Mouse (Mus musculus) MN1 (cell line): ENCODE measurements around the gene Ccdc3.

Experiments
- DNase-seq: peaks from one replicate; pipeline ENCODE4 v3.0.0-alpha.2; 2016; ENCODE audit warnings: low spot score

Ccdc3 gene

DNA sequence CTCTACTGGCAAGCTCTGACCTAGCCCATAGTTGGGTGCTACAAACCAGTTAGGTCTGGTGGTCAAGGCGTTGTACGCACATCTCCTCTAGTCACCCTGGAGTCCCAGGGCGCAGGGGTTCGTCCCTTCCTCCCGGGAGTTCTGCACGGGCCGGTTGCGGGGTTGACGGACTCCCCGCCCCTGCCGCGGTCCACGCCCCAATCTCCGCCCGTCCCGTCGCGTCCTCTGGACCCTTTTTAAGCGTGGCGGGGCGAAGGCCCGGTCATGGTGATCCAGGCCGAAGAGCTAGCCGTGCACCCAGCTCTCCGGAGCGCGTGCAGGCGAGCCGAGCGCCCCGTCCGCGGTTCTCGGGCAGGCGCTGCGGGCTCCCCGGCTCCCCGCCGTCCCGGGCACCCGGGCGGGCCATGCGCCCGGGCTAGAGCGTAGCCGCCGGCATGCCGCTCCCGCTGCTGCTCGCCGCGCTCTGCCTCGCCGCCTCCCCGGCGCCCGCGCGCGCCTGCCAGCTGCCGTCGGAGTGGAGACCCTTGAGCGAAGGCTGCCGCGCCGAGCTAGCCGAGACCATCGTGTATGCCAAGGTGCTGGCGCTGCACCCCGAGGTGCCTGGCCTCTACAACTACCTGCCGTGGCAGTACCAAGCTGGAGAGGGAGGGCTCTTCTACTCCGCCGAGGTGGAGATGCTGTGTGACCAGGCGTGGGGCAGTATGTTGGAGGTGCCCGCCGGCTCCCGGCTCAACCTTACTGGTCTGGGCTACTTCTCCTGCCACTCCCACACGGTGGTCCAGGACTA, at the start of gene Ccdc3:
TSS of gene Ccdc3 (plus strand) at position 277 of the 787 bp plus-strand sequence.
- no peak for DNase-seq

DNA sequence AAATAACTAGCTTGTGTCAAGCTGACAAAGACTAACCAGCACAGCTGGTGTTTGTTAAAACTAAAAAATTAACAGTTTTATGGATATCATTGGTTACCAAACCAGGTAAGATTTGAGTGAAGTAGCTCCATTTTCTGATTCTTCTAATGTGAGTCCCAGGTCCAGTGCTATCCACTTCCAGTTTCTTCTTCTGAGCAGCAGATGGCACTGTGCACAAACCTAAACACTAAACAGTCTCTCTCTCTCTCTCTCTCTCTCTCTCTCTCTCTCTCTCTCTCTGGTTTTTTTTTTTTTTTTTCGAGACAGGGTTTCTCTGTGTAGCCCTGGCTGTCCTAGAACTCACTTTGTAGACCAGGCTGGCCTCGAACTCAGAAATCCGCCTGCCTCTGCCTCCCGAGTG, 47.2 kb upstream of the Ccdc3 start:
- DNase-seq: peak; percentile 37

DNA sequence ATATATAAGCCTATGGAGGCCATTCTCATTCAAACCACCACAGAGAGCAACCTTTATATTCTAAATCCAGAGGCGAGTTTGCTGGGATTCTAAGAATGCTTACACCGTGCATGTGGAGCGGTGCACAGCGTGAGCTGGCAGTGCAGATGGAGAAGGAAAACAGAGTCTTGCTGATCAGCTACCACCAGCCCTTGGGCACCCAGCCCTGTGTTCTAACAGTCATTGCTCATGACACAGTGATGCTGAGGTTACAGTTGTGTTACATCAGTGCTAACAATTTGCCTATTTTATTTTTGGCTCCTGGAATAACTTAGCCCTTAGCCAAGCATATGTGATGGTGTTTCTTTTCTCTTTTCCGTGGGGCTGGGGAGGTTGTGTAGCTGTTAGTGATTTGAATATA, 42.7 kb upstream of the Ccdc3 start:
- DNase-seq: no peak

DNA sequence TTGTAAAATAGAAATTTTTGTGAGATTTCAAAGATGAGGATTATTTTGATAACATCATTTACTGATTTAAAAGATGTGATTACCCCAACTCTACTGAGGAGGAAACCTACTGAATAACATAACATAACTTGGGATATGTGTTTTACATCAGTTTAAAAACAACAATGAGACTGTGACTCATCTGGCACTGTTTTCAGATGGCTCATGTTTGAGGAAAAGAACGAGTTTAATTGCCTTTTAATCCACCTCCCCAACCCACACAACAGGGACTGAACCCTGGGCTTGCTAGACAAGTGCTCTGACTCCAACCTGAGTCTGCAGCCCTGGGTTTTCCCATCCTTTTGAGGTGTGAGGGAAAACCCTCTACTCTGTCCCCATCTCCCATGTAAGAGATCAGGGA, 42.3 kb upstream of the Ccdc3 start:
- DNase-seq: no peak

DNA sequence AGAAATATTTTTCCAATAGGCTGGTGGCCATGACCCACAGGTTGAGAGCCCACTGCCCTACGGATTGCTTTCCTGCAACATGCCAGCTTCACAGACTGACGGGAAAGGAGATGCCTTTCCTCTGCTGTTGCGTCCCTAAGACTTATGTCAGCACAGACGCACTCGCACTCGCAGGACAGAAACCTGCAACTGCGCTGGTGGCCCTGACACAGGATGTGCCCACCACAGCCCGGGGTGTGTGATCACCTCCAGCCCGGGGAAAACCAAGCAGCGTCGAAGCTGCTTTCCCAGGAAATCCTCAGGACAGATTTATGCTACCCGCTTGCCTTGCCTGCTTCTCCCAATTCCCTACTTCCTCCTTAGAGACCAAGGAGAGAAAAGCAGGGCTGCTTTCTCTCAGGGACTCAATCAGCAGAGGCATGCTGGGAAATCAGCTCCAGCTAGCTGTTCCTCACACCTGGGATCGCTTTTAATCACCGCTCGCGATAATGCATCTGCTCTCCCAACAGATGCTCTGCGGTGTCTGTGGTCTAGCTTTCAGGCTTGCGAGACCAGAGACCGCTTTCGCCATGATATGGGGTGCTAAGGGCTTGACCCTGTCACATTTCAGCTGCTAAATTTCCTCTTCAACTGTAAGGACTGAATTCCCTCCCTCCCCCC, 39.7 kb upstream of the Ccdc3 start:
- DNase-seq: no peak

DNA sequence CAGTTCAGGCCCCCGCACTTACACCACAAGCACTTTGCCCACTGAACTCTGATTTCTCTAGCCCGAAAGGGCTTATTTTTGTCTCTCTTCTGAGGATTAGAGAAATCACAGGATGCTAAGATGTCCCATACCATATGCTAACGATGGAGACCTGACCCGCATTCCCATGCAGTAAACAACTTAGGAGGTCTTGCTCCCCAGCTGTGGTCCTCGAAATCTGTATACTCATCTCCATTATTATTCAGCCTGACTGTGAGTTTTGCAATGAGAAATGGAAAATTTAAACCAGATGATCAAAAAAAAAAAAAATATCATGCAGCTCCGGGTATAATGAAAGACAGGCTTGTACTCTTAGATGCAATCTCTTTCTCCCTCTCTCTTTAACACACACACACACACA, 38.4 kb upstream of the Ccdc3 start:
- no peak for DNase-seq

DNA sequence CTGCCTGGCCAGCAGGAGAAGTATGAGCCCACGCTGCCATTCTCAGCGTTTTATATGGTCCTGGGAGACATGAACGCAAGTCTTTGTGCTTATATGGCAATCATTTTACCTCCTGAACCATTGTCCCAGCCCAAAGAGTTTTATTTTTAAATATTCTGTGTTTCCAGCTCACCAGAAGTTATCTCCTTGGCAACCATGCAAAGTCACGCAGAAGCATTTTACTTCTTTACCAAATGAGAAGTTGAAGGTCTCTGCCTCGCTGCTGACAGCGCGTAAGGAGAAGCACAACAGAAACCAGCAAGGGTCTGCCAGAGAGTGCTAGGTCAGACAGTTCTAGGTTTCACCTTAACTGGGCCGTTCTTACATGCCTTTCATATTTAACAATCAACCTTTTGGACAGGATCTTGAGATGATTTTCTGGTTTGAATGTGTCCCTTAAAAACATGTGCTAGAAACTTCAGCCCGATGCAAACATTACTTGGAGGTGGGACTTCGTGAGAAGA, 35.8 kb upstream of the Ccdc3 start:
- no peak for DNase-seq

DNA sequence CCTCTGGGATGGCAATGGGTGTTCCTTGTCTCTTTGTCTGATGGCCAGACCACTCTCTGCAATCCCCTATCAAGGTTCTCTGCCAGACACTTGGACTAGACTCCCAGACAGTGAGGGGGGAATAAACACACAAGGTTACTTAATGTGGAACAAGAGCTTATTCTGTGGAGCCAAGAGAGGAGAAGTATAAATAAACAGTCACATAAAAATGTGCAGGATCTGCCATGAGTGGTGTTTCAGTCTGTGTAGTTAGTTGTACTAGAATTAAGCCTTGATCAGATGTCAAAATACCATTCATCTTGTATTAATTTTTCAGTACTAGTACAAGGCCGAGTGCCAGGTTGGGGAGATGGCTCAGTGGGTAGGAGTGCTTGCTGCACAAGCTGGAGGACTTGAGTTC, 34.7 kb upstream of the Ccdc3 start:
- DNase-seq: no peak

DNA sequence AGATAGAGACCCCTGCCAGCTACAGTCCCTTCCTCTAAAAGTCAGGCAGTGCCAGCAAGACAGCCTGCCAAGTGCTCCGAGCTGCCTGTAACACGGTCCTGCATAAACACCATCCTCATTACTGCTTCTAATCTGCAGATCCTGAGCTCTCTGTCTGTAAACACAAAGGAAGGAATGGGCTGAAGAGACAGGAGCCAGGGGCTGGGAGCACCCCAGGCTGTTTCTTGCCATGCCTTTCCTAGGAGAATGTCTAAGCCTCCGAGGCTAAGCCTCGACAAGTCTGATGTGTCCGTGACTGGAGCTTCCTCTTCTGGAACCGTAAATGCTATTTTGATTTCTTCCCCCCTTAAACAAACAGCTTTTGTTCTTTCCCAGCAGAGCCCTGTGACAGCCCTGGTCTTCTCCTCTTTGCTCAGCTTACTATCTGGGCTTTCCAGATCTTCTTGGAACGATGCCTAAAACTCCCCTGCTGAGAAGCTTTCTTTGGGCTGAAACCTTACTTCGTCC, 24.7 kb upstream of the Ccdc3 start:
- DNase-seq: peak; percentile 16

DNA sequence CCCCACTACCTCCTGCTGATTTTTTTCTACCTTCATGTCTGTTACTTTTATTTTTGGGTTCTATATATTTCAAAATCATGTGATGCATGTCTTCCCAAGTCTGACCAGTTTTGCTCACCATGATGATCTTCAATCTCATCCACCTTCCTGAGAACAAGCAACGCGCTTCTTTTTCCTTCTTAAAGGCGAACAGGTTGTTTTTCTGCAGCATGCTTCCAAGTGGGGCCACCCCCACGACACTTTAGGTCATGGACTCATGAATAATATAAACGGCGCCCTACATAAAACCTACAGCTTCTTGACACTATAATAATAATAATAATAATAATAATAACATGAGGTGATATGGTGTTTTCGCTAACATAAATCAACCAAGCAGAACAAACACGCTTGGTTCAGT, 23.2 kb upstream of the Ccdc3 start:
- DNase-seq: no peak

DNA sequence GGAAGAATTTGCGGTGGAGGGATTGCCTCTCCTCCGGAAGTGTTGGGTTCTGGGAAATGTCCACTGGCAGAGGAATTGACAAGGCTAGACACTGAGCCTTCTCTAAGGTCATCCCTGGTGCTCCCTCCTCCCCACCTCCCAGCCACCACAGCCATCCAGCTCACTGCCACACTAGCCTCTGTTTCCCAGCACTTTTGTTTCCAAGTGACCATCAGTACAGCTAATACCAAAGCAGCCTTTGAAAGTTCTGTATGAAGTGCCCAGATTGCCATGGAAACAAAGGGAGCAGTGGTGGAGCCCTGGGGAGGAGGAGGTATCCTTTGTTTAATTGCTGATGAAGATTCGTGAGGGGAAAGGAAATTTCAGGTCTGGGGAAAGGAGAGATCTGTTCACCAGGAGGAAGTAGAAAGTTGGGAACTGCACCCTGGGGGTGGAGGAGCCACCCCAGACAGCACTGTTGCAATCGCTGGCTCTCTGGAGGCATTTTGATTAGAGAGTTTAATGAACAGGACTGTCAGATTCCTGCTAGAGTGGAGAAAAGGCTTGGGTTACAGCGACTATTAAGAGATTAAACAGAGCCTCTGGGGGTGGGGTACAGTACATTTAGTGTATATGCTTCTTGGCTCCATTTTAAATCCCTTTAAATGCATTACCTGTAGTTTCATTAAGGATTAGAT, 20.6 kb upstream of the Ccdc3 start:
- peak; percentile 20 for DNase-seq

DNA sequence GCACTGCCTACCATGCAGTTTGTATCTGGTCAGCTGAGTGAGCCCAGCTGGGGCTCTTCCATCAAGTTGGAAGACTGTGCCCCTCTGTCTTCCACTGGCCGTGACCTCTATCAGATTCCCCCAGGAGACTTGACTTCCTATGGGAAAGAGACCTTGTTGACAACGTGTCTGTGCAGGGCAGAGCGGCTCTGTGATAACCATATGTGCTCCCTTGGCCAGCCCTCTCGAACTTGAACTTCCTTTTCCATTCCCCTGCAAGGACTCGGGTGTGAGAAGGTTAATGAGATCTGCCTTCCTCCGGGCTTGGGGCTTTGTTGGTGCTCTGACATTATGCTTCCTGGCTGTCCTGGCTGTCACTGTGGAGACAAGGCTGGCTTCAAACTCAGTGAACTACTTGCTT, 12.1 kb upstream of the Ccdc3 start:
- DNase-seq: no peak

DNA sequence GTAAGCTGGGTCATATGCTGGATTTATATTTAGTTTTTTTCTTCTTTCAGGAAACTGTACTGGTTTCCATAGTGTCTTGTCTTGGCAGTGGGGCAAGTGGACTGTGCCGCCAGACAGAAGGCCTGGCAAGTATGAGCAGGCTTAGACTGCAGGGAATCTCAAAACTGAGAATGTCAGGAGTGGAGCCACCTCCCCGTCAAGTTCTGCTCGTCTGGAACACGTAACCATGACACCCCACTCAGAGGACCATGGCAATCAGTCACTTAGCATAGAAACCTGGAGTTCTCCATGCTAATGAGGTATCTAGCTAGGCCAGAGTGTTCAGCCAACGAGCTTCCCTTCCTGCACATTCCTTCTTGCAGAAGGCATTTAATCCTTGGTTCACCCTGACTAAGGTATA, 10.2 kb upstream of the Ccdc3 start:
- DNase-seq: no peak

DNA sequence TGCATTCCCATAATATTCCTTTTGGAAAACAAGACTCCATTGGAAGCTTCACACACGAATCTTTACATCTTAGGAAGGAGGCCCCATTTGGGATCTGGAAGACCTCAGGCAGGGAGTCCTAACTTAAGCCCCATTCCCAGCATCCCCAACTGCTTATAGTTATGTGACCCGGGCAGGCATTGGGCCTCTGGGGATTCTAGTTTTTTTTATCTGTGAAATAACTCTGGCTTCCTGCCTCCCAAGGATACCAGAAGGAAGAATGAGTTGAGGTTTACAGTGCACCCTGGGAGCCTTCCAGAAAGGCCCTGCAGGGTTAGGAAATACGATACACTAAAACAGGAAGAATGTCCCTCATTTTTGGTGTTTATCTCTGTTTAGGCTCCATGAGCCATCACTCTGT, 8.5 kb upstream of the Ccdc3 start:
- DNase-seq: no peak

DNA sequence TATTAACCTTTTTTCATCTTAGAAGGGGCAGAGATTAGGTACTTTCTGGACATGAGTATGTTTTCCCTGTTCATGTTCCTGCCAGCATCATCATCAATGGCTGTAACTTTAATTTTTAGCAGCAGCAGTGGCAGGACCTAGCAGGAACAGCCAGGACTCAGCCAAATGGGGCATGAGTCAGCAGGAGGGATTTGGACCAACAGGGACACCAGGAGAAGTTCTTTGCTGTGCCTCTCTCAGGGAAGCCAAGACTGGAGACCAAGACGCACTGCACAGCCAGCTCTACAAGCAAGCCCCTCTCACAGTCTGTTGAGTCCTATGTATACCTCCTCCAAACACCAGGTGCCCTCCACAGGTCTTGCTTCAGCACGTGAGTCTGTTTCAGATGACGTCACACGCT, 5.5 kb upstream of the Ccdc3 start:
- no peak for DNase-seq

DNA sequence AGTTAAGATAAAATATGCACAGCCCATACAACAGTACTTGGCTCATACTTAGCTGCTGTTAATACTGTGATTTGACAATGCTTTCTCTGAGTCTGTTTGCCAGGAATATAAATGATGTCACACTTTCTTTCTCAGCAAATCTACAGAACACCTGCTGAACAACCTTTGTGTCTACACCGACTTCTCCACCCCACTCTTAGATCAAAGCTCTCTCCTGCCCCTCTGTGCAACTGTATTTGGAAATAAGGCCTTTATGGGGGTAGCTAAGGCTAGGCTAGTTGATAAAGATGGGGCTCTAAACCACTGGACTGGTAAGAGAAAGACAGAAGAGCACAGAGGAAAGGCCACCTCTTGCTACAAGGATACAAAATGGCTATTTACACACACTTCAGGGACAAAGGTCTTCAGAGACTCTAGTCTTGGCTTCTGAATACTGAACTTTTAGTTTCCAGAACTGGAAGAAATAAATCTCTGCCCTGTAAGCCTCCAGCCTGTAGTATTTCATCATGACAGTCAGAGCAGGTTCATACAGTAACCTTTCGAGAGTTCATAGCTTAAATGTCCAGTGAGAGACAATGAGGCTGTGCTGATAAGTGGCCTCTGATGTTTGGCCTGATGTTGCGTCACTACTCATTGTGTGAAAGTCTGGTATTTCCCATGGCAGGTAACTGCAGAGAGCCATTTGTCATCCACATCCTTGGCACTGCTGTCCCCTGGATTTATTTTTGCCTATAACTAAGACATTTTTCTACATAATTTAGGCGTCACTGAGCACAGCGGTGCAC, 2.4 kb upstream of the Ccdc3 start:
- DNase-seq: no peak

DNA sequence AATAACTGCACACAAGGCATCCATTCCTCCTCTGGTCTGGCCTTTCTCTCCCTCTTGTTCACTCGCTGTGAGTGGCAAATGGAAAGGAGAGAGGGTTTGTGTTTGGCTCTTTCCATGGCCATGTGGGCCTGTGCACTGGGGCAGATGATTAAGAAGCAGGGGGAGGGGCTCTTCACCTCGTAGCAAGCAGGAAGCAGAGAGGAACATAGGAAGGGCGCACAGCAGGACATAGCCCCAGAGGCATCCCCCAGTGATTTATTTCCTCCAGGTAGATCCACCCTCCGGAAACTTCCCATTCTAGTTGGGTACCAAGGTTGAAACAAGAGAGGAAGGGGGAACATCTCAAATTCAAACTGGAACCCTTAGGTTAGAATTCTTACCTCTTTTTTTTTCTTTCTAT, 2.4 kb downstream of the Ccdc3 start:
- no peak for DNase-seq

DNA sequence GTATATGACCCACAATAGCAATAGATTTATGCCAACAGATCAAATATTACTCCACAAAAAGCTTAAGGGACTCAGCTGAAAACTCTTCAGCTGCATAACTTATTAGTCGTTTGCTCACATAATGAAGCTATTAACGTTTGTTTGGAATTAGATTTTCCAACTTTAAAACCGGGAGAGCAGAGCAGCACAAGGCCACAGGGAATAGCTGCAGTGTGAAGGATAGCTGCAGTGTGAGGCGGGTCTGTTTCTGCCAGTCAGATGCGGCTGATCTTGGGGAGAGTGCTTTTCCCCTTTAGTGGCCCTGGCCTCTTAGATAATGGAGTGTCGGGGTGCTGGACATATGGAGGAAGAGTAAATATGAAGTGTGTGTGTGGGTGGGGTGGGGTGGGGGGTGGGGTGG, 6.9 kb downstream of the Ccdc3 start:
- DNase-seq: no peak

DNA sequence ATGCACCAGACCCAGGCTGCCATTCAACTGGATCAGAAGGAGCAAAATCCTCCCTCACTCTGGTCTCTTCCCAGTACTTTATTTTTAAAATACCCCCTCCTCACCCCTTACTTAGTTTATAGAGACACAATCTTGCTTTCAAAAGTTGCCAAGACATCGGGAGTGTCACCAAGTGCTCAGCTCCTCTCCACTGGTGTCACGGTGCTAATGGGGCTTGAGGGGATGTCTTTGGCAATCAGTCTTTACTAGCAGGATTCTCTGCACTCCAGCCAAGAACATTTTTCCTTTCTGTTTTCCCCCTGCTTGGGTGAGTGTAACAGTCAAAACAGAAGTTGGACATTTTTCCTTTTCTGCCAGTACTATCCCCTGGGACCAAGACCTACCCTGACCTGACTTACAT, 10.3 kb downstream of the Ccdc3 start:
- no peak for DNase-seq

DNA sequence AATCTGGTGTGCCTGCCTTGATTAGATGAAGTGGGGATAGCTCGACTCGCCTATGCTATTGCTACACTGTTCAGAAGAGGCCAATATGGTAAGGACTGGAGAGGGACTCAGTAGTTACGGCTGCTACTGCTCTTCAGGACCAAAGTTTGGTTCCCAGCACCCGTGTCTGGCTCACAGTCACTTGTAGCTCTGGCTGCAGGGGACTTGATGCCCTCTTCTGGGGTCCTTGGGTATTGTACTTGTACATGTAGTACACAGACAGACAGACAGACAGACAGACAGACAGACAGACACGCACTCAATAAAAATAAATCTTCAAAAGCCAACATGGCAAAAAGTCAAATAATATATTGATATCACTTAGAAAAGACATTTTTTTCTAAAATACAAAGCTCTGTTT, 17.1 kb downstream of the Ccdc3 start:
- DNase-seq: no peak

DNA sequence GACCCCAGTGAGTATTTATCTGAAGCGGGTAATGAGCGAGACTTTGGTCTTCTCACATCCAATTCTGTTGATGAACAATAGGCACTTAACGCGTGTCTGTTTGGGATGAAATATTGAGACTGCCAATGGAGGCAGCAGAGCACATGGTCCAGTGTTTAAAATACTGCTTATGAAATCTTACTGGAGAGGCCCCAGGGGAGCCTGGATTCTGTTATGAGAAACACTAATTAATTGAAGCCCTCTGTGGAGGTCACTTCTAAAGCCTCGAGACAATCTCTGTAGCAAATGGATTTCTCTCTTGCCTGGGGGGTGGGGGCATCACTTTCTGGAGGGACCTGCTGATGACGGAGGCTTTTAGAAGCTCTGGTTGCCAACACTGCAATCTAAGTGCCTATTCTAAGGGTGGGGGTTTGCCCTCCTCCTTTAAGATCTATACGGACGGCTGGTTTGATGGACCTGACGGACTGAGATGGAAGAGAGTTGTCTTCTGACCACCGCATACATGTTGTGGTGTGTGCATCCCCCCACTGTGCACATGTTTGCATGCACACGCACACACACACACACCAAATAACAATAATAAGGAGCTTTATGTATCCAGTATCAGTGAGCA, 22.8 kb downstream of the Ccdc3 start:
- peak; percentile 39 for DNase-seq
